Mouse (Mus musculus): ENCODE measurements around the gene Tkt. TPM values are rescaled to one million over a fixed set of nuclear protein-coding genes. Genes with fewer than 3 reads are reported as not detected.

Tkt gene
- total and polyA plus RNA-seq, 3 experiments, result 146 to 1,086 (median 550) TPM

DNA sequence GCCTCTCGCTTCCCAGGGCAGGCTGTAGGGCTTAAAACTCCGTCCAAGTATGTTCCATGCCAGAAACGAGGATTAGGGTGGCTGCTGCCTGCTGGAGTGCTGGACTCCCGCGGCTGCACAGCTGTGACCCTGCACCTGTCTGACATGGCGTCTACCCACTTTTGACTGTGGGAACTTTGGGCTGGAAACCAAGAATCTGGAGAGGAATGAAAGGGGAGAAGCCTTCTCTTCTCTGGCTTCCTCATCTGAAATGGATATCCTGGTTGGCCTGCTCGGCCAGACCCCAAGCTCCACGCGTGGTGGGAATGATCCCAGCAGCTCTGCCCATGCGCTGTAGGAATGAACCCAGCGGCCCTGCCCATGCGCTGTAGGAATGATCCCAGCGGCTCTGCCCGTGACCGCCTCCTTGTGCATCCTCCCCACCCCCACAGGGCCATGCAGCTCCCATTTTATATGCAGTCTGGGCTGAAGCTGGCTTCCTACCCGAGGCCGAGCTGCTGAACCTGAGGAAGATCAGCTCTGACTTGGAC, 11.2 kb downstream of the Tkt start:
- ATAC-seq (ENCODE audit: extremely low read depth, insufficient number of reproducible peaks, low FRiP score, poor library complexity, severe bottlenecking) (no peak), DNase-seq (ENCODE audit: low spot score) (no peak)
- H3K36me3 ChIP-seq (replicated peaks), result peaks cover 92% of the 10 kb centered on the region
- peaks cover 86% of the 10 kb centered on the region for H3K4me1 ChIP-seq (ENCODE audit: insufficient read depth, low read depth, low read length)
- no peaks in the 10 kb centered on the region for H3K9me3 ChIP-seq (replicated peaks)
- no peaks in the 10 kb centered on the region for H3K27me3 ChIP-seq (ENCODE audit: insufficient read depth, low read length)
- TF ChIP-seq GATA2 (IDR thresholded peaks at IDR 0.05; ENCODE audit: borderline replicate concordance, low read depth, low read length) (no peak), GATA1 (IDR thresholded peaks at IDR 0.05; ENCODE audit: borderline replicate concordance, low read length) (no peak), POLR2AphosphoS5 (IDR thresholded peaks at IDR 0.05; ENCODE audit: insufficient replicate concordance, low read depth, low read length) (no peak), CTCF (IDR thresholded peaks at IDR 0.05; ENCODE audit: low read depth, low read length) (no peak), TAL1 (conservative IDR thresholded peaks at IDR 0.05; ENCODE audit: low read depth, low read length) (no peak)
- peak overlapping the region; percentile 33; the same call in 1 of the 2 replicates for H3K4me3 ChIP-seq (ENCODE audit: low read depth, low read length)

DNA sequence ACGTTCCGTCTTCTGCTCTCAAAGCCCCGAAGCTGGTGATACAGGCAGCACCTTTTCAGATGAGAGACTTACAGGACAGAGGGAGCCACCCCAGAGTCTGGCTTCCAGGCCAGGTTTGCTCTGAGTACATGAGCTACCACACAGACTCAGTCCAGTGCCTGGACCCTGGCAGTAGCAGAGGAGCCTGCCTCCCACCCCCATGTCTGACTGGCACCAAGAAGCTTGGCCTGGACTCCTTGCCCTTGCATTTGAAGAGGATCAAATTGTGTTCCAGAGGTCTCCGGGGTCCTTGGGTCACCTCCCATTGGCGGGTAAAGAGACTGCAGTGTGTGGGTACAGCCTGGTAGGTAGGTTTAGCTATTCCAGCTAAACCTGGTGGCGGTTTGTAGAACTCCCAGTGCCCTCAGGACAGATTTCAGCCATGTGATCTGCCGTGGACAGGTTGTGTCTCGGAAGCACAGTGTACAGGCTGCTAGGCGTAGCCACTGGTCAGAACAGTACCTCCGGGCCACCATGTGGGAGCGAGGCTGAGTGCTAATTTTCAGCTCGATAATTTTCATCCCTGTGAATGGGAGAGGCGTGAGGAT, 12.7 kb downstream of the Tkt start:
- Histone ChIP-seq H3K9me3 (replicated peaks) (no peaks in the 10 kb centered on the region), H3K4me1 (ENCODE audit: insufficient read depth, low read depth, low read length) (peaks cover 89% of the 10 kb centered on the region), H3K36me3 (replicated peaks) (peaks cover 93% of the 10 kb centered on the region), H3K27me3 (ENCODE audit: insufficient read depth, low read length) (no peaks in the 10 kb centered on the region), H3K4me3 (ENCODE audit: low read depth, low read length) (peak overlapping the region; percentile 38; the same call in 1 of the 2 replicates)
- no peak for TF ChIP-seq TAL1 (conservative IDR thresholded peaks at IDR 0.05; ENCODE audit: low read depth, low read length)
- TF ChIP-seq GATA2 (IDR thresholded peaks at IDR 0.05; ENCODE audit: borderline replicate concordance, low read depth, low read length), result no peak
- no peak for TF ChIP-seq POLR2AphosphoS5 (IDR thresholded peaks at IDR 0.05; ENCODE audit: insufficient replicate concordance, low read depth, low read length)
- TF ChIP-seq GATA1 (IDR thresholded peaks at IDR 0.05; ENCODE audit: borderline replicate concordance, low read length), result no peak
- no peak for TF ChIP-seq CTCF (IDR thresholded peaks at IDR 0.05; ENCODE audit: low read depth, low read length)
- DNase-seq (ENCODE audit: low spot score), result no peak
- no peak for ATAC-seq (ENCODE audit: extremely low read depth, insufficient number of reproducible peaks, low FRiP score, poor library complexity, severe bottlenecking)

- peak overlapping the region; percentile 36; the same call in 1 of the 2 replicates for H3K4me3 ChIP-seq (ENCODE audit: low read depth, low read length)
- H3K4me1 ChIP-seq (ENCODE audit: insufficient read depth, low read depth, low read length), result peaks cover 88% of the 10 kb centered on the region
- no peak for TF ChIP-seq CTCF (IDR thresholded peaks at IDR 0.05; ENCODE audit: low read depth, low read length)
- TF ChIP-seq TAL1 (conservative IDR thresholded peaks at IDR 0.05; ENCODE audit: low read depth, low read length), result peak; percentile 64
- TF ChIP-seq POLR2AphosphoS5 (IDR thresholded peaks at IDR 0.05; ENCODE audit: insufficient replicate concordance, low read depth, low read length), result no peak
- no peak for TF ChIP-seq GATA2 (IDR thresholded peaks at IDR 0.05; ENCODE audit: borderline replicate concordance, low read depth, low read length)
- DNase-seq (ENCODE audit: low spot score) (peak; percentile 77), ATAC-seq (ENCODE audit: extremely low read depth, insufficient number of reproducible peaks, low FRiP score, poor library complexity, severe bottlenecking) (peak; percentile 78)
- H3K9me3 ChIP-seq (replicated peaks), result no peaks in the 10 kb centered on the region
- H3K36me3 ChIP-seq (replicated peaks), result peaks cover 93% of the 10 kb centered on the region
- no peaks in the 10 kb centered on the region for H3K27me3 ChIP-seq (ENCODE audit: insufficient read depth, low read length)
These were observed 13.5 kb downstream of the Tkt start for GRCm38 (mm10) chr14:30561470-30562187.

GRCm38 (mm10) chr14:30562343-30562742, 14.2 kb downstream of the Tkt start:
- no peak for DNase-seq (ENCODE audit: low spot score)
- H3K4me1 ChIP-seq (ENCODE audit: insufficient read depth, low read depth, low read length), result peaks cover 88% of the 10 kb centered on the region
- H3K4me3 ChIP-seq (ENCODE audit: low read depth, low read length), result no peak overlapping the region
- peaks cover 93% of the 10 kb centered on the region for H3K36me3 ChIP-seq (replicated peaks)
- TF ChIP-seq GATA2 (IDR thresholded peaks at IDR 0.05; ENCODE audit: borderline replicate concordance, low read depth, low read length) (no peak), GATA1 (IDR thresholded peaks at IDR 0.05; ENCODE audit: borderline replicate concordance, low read length) (no peak), CTCF (IDR thresholded peaks at IDR 0.05; ENCODE audit: low read depth, low read length) (no peak), POLR2AphosphoS5 (IDR thresholded peaks at IDR 0.05; ENCODE audit: insufficient replicate concordance, low read depth, low read length) (no peak), TAL1 (conservative IDR thresholded peaks at IDR 0.05; ENCODE audit: low read depth, low read length) (no peak)
- no peak for ATAC-seq (ENCODE audit: extremely low read depth, insufficient number of reproducible peaks, low FRiP score, poor library complexity, severe bottlenecking)
- H3K27me3 ChIP-seq (ENCODE audit: insufficient read depth, low read length), result no peaks in the 10 kb centered on the region
- H3K9me3 ChIP-seq (replicated peaks), result no peaks in the 10 kb centered on the region

DNA sequence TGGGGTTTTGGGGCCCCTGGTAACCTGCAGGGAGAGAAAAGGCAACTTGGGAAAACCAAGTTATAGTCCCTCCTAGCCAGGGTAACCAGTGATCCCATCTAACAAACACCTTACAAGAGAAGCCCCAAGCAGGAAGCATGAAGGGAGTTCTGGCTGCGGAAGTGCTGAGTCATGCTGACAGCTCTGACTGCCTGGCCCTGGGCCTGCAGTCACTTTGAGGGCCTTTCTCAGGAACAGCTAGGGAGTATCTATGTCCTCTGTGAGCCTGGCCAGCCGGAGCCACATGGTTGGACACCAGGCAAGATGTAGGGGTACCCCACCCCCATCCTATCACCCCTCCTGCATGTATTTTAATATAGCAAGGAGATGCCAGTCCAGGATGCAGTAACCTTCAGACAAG, 16.3 kb downstream of the Tkt start:
- Histone ChIP-seq H3K27me3 (ENCODE audit: insufficient read depth, low read length) (no peaks in the 10 kb centered on the region), H3K4me3 (ENCODE audit: low read depth, low read length) (peak overlapping the region; percentile 20; the same call in 1 of the 2 replicates), H3K4me1 (ENCODE audit: insufficient read depth, low read depth, low read length) (peaks cover 84% of the 10 kb centered on the region), H3K9me3 (replicated peaks) (no peaks in the 10 kb centered on the region), H3K36me3 (replicated peaks) (peaks cover 92% of the 10 kb centered on the region)
- ATAC-seq (ENCODE audit: extremely low read depth, insufficient number of reproducible peaks, low FRiP score, poor library complexity, severe bottlenecking), result peak; percentile 62
- TF ChIP-seq CTCF (IDR thresholded peaks at IDR 0.05; ENCODE audit: low read depth, low read length) (no peak), GATA1 (IDR thresholded peaks at IDR 0.05; ENCODE audit: borderline replicate concordance, low read length) (no peak), GATA2 (IDR thresholded peaks at IDR 0.05; ENCODE audit: borderline replicate concordance, low read depth, low read length) (no peak), TAL1 (conservative IDR thresholded peaks at IDR 0.05; ENCODE audit: low read depth, low read length) (no peak), POLR2AphosphoS5 (IDR thresholded peaks at IDR 0.05; ENCODE audit: insufficient replicate concordance, low read depth, low read length) (no peak)
- peak; percentile 64 for DNase-seq (ENCODE audit: low spot score)

- DNase-seq (ENCODE audit: low spot score), result no peak
- H3K36me3 ChIP-seq (replicated peaks), result peaks cover 92% of the 10 kb centered on the region
- peaks cover 84% of the 10 kb centered on the region for H3K4me1 ChIP-seq (ENCODE audit: insufficient read depth, low read depth, low read length)
- no peak overlapping the region for H3K4me3 ChIP-seq (ENCODE audit: low read depth, low read length)
- TF ChIP-seq GATA1 (IDR thresholded peaks at IDR 0.05; ENCODE audit: borderline replicate concordance, low read length), result no peak
- TF ChIP-seq TAL1 (conservative IDR thresholded peaks at IDR 0.05; ENCODE audit: low read depth, low read length), result no peak
- TF ChIP-seq POLR2AphosphoS5 (IDR thresholded peaks at IDR 0.05; ENCODE audit: insufficient replicate concordance, low read depth, low read length), result no peak
- TF ChIP-seq CTCF (IDR thresholded peaks at IDR 0.05; ENCODE audit: low read depth, low read length), result no peak
- TF ChIP-seq GATA2 (IDR thresholded peaks at IDR 0.05; ENCODE audit: borderline replicate concordance, low read depth, low read length), result no peak
- ATAC-seq (ENCODE audit: extremely low read depth, insufficient number of reproducible peaks, low FRiP score, poor library complexity, severe bottlenecking), result no peak
- no peaks in the 10 kb centered on the region for H3K9me3 ChIP-seq (replicated peaks)
- peaks cover 2% of the 10 kb centered on the region; the same call in 1 of the 2 replicates for H3K27me3 ChIP-seq (ENCODE audit: insufficient read depth, low read length)
These were observed 18.2 kb downstream of the Tkt start for GRCm38 (mm10) chr14:30566317-30566716.

Measured in G1E (cell line).